Mouse (Mus musculus) hindbrain, embryonic 11.5 days (tissue): ENCODE data around the gene Rab9. TPM values are rescaled to one million over a fixed set of nuclear protein-coding genes. Genes with fewer than 3 reads are reported as not detected.

ENCODE experiments used
- ATAC-seq: fragments of 200-750 bp; cut with Nextera tagmentation; 2 replicates; pipeline ENCODE4 v1.8.0; 2017; ENCODE audit warnings: mild to moderate bottlenecking, moderate TSS enrichment, moderate library complexity; ENCODE audit not compliant: low FRiP score
- DNase-seq: peaks from one replicate; pipeline ENCODE4 v3.0.0-alpha.2; 2015; ENCODE audit warnings: low spot score
- H3K27ac ChIP-seq: fragments of 300-500 bp; sonication (generic); 2 replicates; pipeline ENCODE4 v1.5.1; 2014; ENCODE audit warnings: mild to moderate bottlenecking, low read depth, low read length
- H3K27me3 ChIP-seq: fragments of 300-500 bp; sonication (generic); 2 replicates; pipeline ENCODE4 v1.6.1; 2014; ENCODE audit warnings: mild to moderate bottlenecking, low read length, moderate library complexity, mixed read lengths; ENCODE audit not compliant: control insufficient read depth, insufficient read depth
- H3K36me3 ChIP-seq: fragments of 300-500 bp; sonication (generic); 2 replicates; pipeline ENCODE4 v1.6.1; 2014; ENCODE audit warnings: mild to moderate bottlenecking, low read length, moderate library complexity, mixed read lengths; ENCODE audit not compliant: control insufficient read depth, insufficient read depth
- H3K4me1 ChIP-seq: fragments of 300-500 bp; sonication (generic); replicated peaks from 2 replicates; pipeline ENCODE4 v1.6.1; 2014; ENCODE audit warnings: low read length, mixed read lengths; ENCODE audit not compliant: control insufficient read depth, insufficient read depth
- H3K4me2 ChIP-seq: fragments of 300-500 bp; sonication (generic); replicated peaks from 2 replicates; pipeline ENCODE4 v1.6.1; 2014; ENCODE audit warnings: mild to moderate bottlenecking, low read depth, low read length
- H3K4me3 ChIP-seq: fragments of 300-500 bp; sonication (generic); 2 replicates; pipeline ENCODE4 v1.5.1; 2014; ENCODE audit warnings: low read depth, low read length
- H3K9ac ChIP-seq: fragments of 300-500 bp; sonication (generic); 2 replicates; pipeline ENCODE4 v1.6.1; 2014; ENCODE audit warnings: low read depth, low read length
- H3K9me3 ChIP-seq: fragments of 300-500 bp; sonication (generic); 2 replicates; pipeline ENCODE4 v1.6.1; 2016; ENCODE audit warnings: low read length; ENCODE audit not compliant: control insufficient read depth
- WGBS: fragments of 180-500 bp; shearing (Covaris S2); extraction: QIAGEN DNeasy Blood & Tissue Kit; methylation state at CpG from one replicate; pipeline ENCODE4 v1.1.7; 2014; 5-methylcytosine and 5-hydroxymethylcytosine counted together
- polyA plus RNA-seq: library from polyadenylated mRNA; unstranded; fragments of >200 nt; fragmentation: Nextera tagmentation; extraction: Ambion mirVana; gene quantifications from 2 replicates; pipeline ENCODE4 v1.2.1, GENCODE M21; 2014

The Rab9 gene
- polyA plus RNA-seq, 1 experiment from 2014 or later = 56.8 TPM

GRCm38 (mm10) chrX:166472612-166473011 lies 7.1 kb downstream of the Rab9 start:
- Histone ChIP-seq H3K9me3 (no peaks in the 10 kb centered on the region), H3K4me3 (no peak overlapping the region), H3K9ac (no peak overlapping the region), H3K27me3 (no peaks in the 10 kb centered on the region), H3K4me1 (no peaks in the 10 kb centered on the region), H3K36me3 (no peaks in the 10 kb centered on the region), H3K27ac (no peak overlapping the region), H3K4me2 (no peak overlapping the region)
- ATAC-seq (no peak), DNase-seq (no peak)
- WGBS = 88% methylated on average over 6 of the region's 6 CpGs

GRCm38 (mm10) chrX:166468321-166468720 lies 11.3 kb downstream of the Rab9 start:
- Histone ChIP-seq H3K27me3 (no peaks in the 10 kb centered on the region), H3K4me1 (no peaks in the 10 kb centered on the region), H3K4me2 (no peak overlapping the region), H3K9me3 (no peaks in the 10 kb centered on the region), H3K36me3 (no peaks in the 10 kb centered on the region), H3K4me3 (no peak overlapping the region), H3K9ac (no peak overlapping the region), H3K27ac (no peak overlapping the region)
- 97% methylated on average over 7 of the region's 7 CpGs for WGBS
- no peak for DNase-seq
- ATAC-seq = no peak

- H3K9me3 ChIP-seq = no peaks in the 10 kb centered on the region
- H3K36me3 ChIP-seq = no peaks in the 10 kb centered on the region
- no peaks in the 10 kb centered on the region for H3K27me3 ChIP-seq
- 89% methylated on average over 1 of the region's 1 CpGs for WGBS
- no peaks in the 10 kb centered on the region for H3K4me1 ChIP-seq
- ATAC-seq (no peak), DNase-seq (no peak)
- H3K27ac ChIP-seq = no peak overlapping the region
- H3K9ac ChIP-seq = no peak overlapping the region
- no peak overlapping the region for H3K4me2 ChIP-seq
- H3K4me3 ChIP-seq = no peak overlapping the region
Observed at GRCm38 (mm10) chrX:166455525-166455924, 24.1 kb downstream of the Rab9 start.

- WGBS = 72% methylated on average over 3 of the region's 3 CpGs
- no peak for ATAC-seq
- H3K27me3 ChIP-seq = no peaks in the 10 kb centered on the region
Observed at GRCm38 (mm10) chrX:166454331-166454730, 25.3 kb downstream of the Rab9 start.

GRCm38 (mm10) chrX:166453532-166453931 lies 26.1 kb downstream of the Rab9 start:
- WGBS = 81% methylated on average over 6 of the region's 6 CpGs
- H3K9me3 ChIP-seq = no peaks in the 10 kb centered on the region
- no peaks in the 10 kb centered on the region for H3K27me3 ChIP-seq
- no peak for DNase-seq
- H3K4me1 ChIP-seq = no peaks in the 10 kb centered on the region
- no peak for ATAC-seq
- H3K4me3 ChIP-seq = no peak overlapping the region
- H3K36me3 ChIP-seq = no peaks in the 10 kb centered on the region
- H3K4me2 ChIP-seq = no peak overlapping the region
- no peak overlapping the region for H3K9ac ChIP-seq
- no peak overlapping the region for H3K27ac ChIP-seq

More at GRCm38 (mm10) chrX:166454331-166454730, 25.3 kb downstream of the Rab9 start:
- H3K27ac ChIP-seq = no peak overlapping the region
- no peak overlapping the region for H3K4me2 ChIP-seq
- no peaks in the 10 kb centered on the region for H3K4me1 ChIP-seq
- H3K4me3 ChIP-seq = no peak overlapping the region
- H3K9ac ChIP-seq = no peak overlapping the region
- DNase-seq = no peak
- no peaks in the 10 kb centered on the region for H3K36me3 ChIP-seq
- no peaks in the 10 kb centered on the region for H3K9me3 ChIP-seq

GRCm38 (mm10) chrX:166444552-166444951 lies 35.1 kb downstream of the Rab9 start:
- DNase-seq = no peak
- WGBS = 94% methylated on average over 3 of the region's 3 CpGs
- H3K4me1 ChIP-seq = no peaks in the 10 kb centered on the region
- no peak for ATAC-seq
- no peak overlapping the region for H3K27ac ChIP-seq
- H3K27me3 ChIP-seq = peaks cover 8% of the 10 kb centered on the region; the same call in 1 of the 2 replicates
- H3K9ac ChIP-seq = no peak overlapping the region
- H3K9me3 ChIP-seq = no peaks in the 10 kb centered on the region
- no peaks in the 10 kb centered on the region for H3K36me3 ChIP-seq
- no peak overlapping the region for H3K4me2 ChIP-seq
- H3K4me3 ChIP-seq = no peak overlapping the region

GRCm38 (mm10) chrX:166440616-166441063 lies 39.0 kb downstream of the Rab9 start, which contains the start of gene Ofd1:
Gene Ofd1 (minus strand): TSS chrX:166440704.
- Histone ChIP-seq H3K4me3 (peak within 1 kb of the TSS; percentile 55), H3K27me3 (peaks cover 10% of the 10 kb centered on the region; the same call in 1 of the 2 replicates), H3K9me3 (no peaks in the 10 kb centered on the region), H3K36me3 (no peaks in the 10 kb centered on the region), H3K4me2 (peak within 1 kb of the TSS; percentile 49), H3K4me1 (no peaks in the 10 kb centered on the region), H3K9ac (peak within 1 kb of the TSS; percentile 59), H3K27ac (peak within 1 kb of the TSS; percentile 65)
- peak; percentile 89 for DNase-seq
- WGBS = 20% methylated on average over 42 of the region's 44 CpGs
- ATAC-seq = peak; percentile 98

- Histone ChIP-seq H3K27me3 (peaks cover 10% of the 10 kb centered on the region; the same call in 1 of the 2 replicates), H3K27ac (peak within 1 kb of the TSS; percentile 65), H3K4me1 (no peaks in the 10 kb centered on the region), H3K4me2 (peak within 1 kb of the TSS; percentile 49), H3K9me3 (no peaks in the 10 kb centered on the region), H3K4me3 (peak within 1 kb of the TSS; percentile 55), H3K36me3 (no peaks in the 10 kb centered on the region), H3K9ac (peak within 1 kb of the TSS; percentile 59)
- DNase-seq = peak; percentile 27
- peak; percentile 84 for ATAC-seq
- WGBS = 17% methylated on average over 26 of the region's 36 CpGs
Observed at GRCm38 (mm10) chrX:166440036-166440615, 39.5 kb downstream of the Rab9 start, which contains the start of gene Trappc2. Gene Trappc2 (plus strand): TSS chrX:166440574.

- no peak overlapping the region for H3K4me2 ChIP-seq
- whole genome bisulfite sequencing = 78% methylated on average over 2 of the region's 2 CpGs
- H3K4me1 ChIP-seq = no peaks in the 10 kb centered on the region
- H3K4me3 ChIP-seq = no peak overlapping the region
- H3K27ac ChIP-seq = no peak overlapping the region
- DNase-seq (no peak), ATAC-seq (no peak)
- no peaks in the 10 kb centered on the region for H3K9me3 ChIP-seq
- no peaks in the 10 kb centered on the region for H3K36me3 ChIP-seq
- H3K9ac ChIP-seq = no peak overlapping the region
- H3K27me3 ChIP-seq = peaks cover 2% of the 10 kb centered on the region; the same call in 1 of the 2 replicates
Observed at GRCm38 (mm10) chrX:166434812-166435211, 44.9 kb downstream of the Rab9 start.
